Mouse (Mus musculus): Measurements from ENCODE around the gene Zfp865. TPM values are rescaled to one million over a fixed set of nuclear protein-coding genes. Genes with fewer than 3 reads are reported as not detected.
"Not testable (repeated sequence)": the region's sequence is repeated elsewhere in the genome, so short reads cannot be mapped to it uniquely, and the experiment has no call there.

Zfp865 gene
- polyA plus RNA-seq, 1 experiment from 2014 or later: 8.4 TPM

- not testable (repeated sequence) for H3K27me3 ChIP-seq (replicated peaks); H3K9me3 ChIP-seq; H3K9ac ChIP-seq
- ATAC-seq (replicated peaks): peak; percentile 67
- Histone ChIP-seq H3K27ac (peak overlapping the region; percentile 89), H3K4me1 (peaks cover 26% of the 10 kb centered on the region), H3K4me3 (peak overlapping the region; percentile 93), H3K36me3 (replicated peaks) (peaks cover 38% of the 10 kb centered on the region), H3K4me2 (peak overlapping the region; percentile 84)
- WGBS: 48% methylated on average over 11 of the region's 13 CpGs
These were observed 59.3 kb downstream of the Zfp865 start for GRCm38 (mm10) chr7:5079365-5080009.

DNA sequence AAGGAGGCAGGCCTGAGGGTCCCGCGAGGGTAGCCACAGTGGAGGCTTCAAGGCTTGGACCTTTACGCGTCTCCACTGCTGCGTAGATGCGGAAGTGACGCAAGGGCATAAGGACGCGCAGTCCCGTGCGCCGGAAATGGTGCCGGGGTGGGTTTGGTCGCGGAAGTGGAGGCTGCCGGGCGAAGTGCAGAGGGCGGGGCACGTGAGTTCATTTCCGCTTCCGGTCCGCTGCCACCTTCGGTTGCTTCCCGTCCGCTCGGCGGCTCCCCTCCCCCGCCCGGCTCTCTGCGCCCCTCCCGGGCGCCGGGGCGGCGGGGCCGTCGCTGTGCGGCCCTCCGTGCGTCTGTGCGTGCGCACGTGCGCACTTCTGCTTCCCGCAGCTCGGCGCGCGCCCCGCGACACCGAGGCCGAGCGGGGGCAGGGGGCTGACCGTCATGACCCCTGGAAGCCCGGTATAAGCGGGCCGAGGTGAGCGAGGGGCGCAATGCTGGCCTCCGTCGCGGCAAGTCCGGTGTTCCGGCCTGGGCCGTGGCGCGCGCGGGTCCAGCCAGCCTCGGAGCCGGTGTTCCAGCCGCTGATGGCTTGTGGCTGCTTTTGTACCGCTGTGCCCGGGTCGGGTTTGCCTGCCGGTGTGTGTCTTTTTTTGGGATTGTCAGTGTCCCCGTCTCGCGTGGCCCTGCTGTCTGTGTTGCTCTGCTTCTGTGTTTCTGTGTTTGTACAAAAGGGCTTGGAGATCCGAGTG lies 60.0 kb downstream of the Zfp865 start, which contains the start of gene Epn1:
Gene Epn1 (plus strand): TSS at position 226 of the 742 bp plus-strand sequence.
- peaks cover 32% of the 10 kb centered on the region for H3K36me3 ChIP-seq (replicated peaks)

GRCm38 (mm10) chr7:5080815-5081214 lies 60.6 kb downstream of the Zfp865 start:
- peak overlapping the region; percentile 93 for H3K4me3 ChIP-seq
- H3K27ac ChIP-seq: peak overlapping the region; percentile 89; the same call in 1 of the 2 replicates
- H3K36me3 ChIP-seq (replicated peaks): peaks cover 27% of the 10 kb centered on the region
- peaks cover 26% of the 10 kb centered on the region for H3K4me1 ChIP-seq
- WGBS: 20% methylated on average over 6 of the region's 6 CpGs
- H3K27me3 ChIP-seq (replicated peaks): no peaks in the 10 kb centered on the region
- H3K4me2 ChIP-seq: peak overlapping the region; percentile 84
- H3K9ac ChIP-seq: peak overlapping the region; percentile 95
- no peaks in the 10 kb centered on the region for H3K9me3 ChIP-seq
- no peak for ATAC-seq (replicated peaks)

More for the DNA sequence above, 60.0 kb downstream of the Zfp865 start, which contains the start of gene Epn1:
- Histone ChIP-seq H3K4me3 (peak within 1 kb of the TSS; percentile 93), H3K9me3 (no peaks in the 10 kb centered on the region), H3K27me3 (replicated peaks) (no peaks in the 10 kb centered on the region), H3K27ac (peak within 1 kb of the TSS; percentile 89), H3K4me2 (peak within 1 kb of the TSS; percentile 84), H3K9ac (peak within 1 kb of the TSS; percentile 95), H3K4me1 (peaks cover 26% of the 10 kb centered on the region)
- peak; percentile 97 for ATAC-seq (replicated peaks)
- WGBS: under 1% methylated on average over 78 of the region's 81 CpGs

GRCm38 (mm10) chr7:5081241-5081640 lies 61.1 kb downstream of the Zfp865 start:
- Histone ChIP-seq H3K4me2 (peak overlapping the region; percentile 84), H3K36me3 (replicated peaks) (peaks cover 24% of the 10 kb centered on the region), H3K9ac (peak overlapping the region; percentile 95; the same call in 1 of the 2 replicates), H3K27ac (no peak overlapping the region), H3K4me1 (peaks cover 30% of the 10 kb centered on the region), H3K4me3 (peak overlapping the region; percentile 93), H3K27me3 (replicated peaks) (no peaks in the 10 kb centered on the region), H3K9me3 (no peaks in the 10 kb centered on the region)
- ATAC-seq (replicated peaks): no peak
- WGBS: 72% methylated on average over 6 of the region's 6 CpGs

GRCm38 (mm10) chr7:5081939-5082338 lies 61.8 kb downstream of the Zfp865 start:
- 95% methylated on average over 2 of the region's 2 CpGs for WGBS
- Histone ChIP-seq H3K27ac (no peak overlapping the region), H3K4me3 (peak overlapping the region; percentile 12; the same call in 1 of the 2 replicates), H3K9ac (no peak overlapping the region), H3K9me3 (no peaks in the 10 kb centered on the region), H3K4me1 (peaks cover 32% of the 10 kb centered on the region), H3K4me2 (peak overlapping the region; percentile 84), H3K36me3 (replicated peaks) (peaks cover 17% of the 10 kb centered on the region; the same call in 1 of the 2 replicates), H3K27me3 (replicated peaks) (no peaks in the 10 kb centered on the region)
- ATAC-seq (replicated peaks): no peak

DNA sequence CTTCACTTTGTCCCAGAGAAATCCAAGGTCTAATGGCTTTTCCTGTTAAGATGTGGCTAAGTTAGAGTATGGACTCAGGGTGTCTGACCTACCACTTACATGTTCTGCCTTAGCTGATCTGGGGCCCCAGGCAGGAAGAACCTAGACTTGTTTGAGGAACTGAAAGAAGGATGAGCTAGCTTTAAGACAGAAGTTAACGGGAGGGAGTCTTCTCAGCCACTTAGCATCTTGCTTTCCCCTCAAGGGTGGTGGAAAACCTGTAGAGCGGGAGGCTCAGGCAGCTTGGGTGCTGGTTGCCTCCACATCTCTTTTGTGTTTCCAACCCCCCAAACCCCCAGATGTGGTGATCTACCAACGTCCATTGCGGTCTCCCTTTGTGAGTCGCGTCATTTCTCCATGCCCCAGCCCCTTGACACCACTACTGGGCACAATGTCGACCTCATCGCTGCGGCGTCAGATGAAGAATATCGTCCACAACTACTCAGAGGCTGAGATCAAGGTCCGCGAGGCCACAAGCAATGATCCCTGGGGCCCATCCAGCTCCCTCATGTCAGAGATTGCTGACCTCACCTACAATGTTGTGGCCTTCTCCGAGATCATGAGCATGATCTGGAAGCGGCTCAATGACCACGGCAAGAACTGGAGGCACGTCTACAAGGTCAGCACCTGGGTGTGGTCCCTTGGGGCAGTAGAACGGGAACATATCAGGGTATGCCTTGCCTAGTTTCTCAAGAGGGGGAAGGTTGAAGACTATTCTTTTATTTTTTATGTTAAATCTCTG lies 63.3 kb downstream of the Zfp865 start:
- H3K36me3 ChIP-seq (replicated peaks): peaks cover 5% of the 10 kb centered on the region; the same call in 1 of the 2 replicates

DNA sequence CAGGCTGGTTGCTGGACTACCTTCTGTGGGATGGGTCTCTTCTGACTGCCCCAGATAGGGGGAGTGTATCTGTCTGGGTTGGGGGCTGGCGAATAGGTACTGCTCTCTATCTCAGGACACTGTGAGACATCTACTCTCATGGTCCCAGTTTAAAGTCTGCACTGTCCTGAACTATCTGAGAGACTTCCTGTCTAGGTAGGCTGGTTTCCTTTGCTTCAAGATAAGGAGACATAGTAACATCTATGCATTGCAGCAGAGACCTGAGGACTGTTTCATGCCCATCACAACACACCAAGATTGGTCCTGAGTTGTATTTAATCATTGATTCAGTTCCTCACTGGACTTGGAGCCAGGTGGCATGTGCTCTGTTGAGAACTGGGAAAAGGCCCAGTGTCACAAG lies 65.3 kb downstream of the Zfp865 start:
- ATAC-seq (replicated peaks): no peak
- WGBS: 92% methylated on average over 1 of the region's 1 CpGs
- H3K9ac ChIP-seq: no peak overlapping the region
- no peak overlapping the region for H3K4me2 ChIP-seq
- no peak overlapping the region for H3K27ac ChIP-seq
- H3K36me3 ChIP-seq (replicated peaks): peaks cover 6% of the 10 kb centered on the region
- peaks cover 35% of the 10 kb centered on the region for H3K4me1 ChIP-seq
- no peaks in the 10 kb centered on the region for H3K9me3 ChIP-seq
- no peak overlapping the region for H3K4me3 ChIP-seq
- H3K27me3 ChIP-seq (replicated peaks): no peaks in the 10 kb centered on the region

More for the DNA sequence above, 63.3 kb downstream of the Zfp865 start:
- Histone ChIP-seq H3K9me3 (no peaks in the 10 kb centered on the region), H3K27me3 (replicated peaks) (no peaks in the 10 kb centered on the region), H3K4me1 (peaks cover 35% of the 10 kb centered on the region), H3K27ac (no peak overlapping the region), H3K4me2 (no peak overlapping the region), H3K4me3 (no peak overlapping the region), H3K9ac (no peak overlapping the region)
- WGBS: 95% methylated on average over 18 of the region's 18 CpGs
- ATAC-seq (replicated peaks): no peak

Other genes with a start within 250 kb of the Zfp865 start
- not detected in 2 replicates for gene Fam71e2, start 249.1 kb upstream of the Zfp865 start, polyA plus RNA-seq (2015; fragmentation: Nextera tagmentation; extraction: Ambion mirVana)
- gene Il11, start 237.5 kb upstream of the Zfp865 start, polyA plus RNA-seq (2015; fragmentation: Nextera tagmentation; extraction: Ambion mirVana): 1.0 and 1.6 TPM in 2 replicates
- not detected in 2 replicates for gene Tmem190, start 237.4 kb upstream of the Zfp865 start, polyA plus RNA-seq (2015; fragmentation: Nextera tagmentation; extraction: Ambion mirVana)
- 5.4 and 5.8 TPM in 2 replicates for gene Tmem238, start 230.7 kb upstream of the Zfp865 start, polyA plus RNA-seq (2015; fragmentation: Nextera tagmentation; extraction: Ambion mirVana)
- gene Rpl28, start 227.5 kb upstream of the Zfp865 start, polyA plus RNA-seq (2015; fragmentation: Nextera tagmentation; extraction: Ambion mirVana): 186 and 187 TPM in 2 replicates
- gene Ube2s, start 207.8 kb upstream of the Zfp865 start, polyA plus RNA-seq (2015; fragmentation: Nextera tagmentation; extraction: Ambion mirVana): 265 and 288 TPM in 2 replicates
- gene Shisa7, start 175.7 kb upstream of the Zfp865 start, polyA plus RNA-seq (2015; fragmentation: Nextera tagmentation; extraction: Ambion mirVana): 15.3 and 16.6 TPM in 2 replicates
- gene Isoc2b, start 150.1 kb upstream of the Zfp865 start, polyA plus RNA-seq (2015; fragmentation: Nextera tagmentation; extraction: Ambion mirVana): 3.1 and 4.6 TPM in 2 replicates
- 0.54 and 0.57 TPM in 2 replicates for gene Isoc2a, start 143.2 kb upstream of the Zfp865 start, polyA plus RNA-seq (2015; fragmentation: Nextera tagmentation; extraction: Ambion mirVana)
- gene Gm36210, start 113.9 kb upstream of the Zfp865 start, polyA plus RNA-seq (2015; fragmentation: Nextera tagmentation; extraction: Ambion mirVana): 0.40 and 0.65 TPM in 2 replicates
- 4.5 and 4.6 TPM in 2 replicates for gene Zfp628, start 105.2 kb upstream of the Zfp865 start, polyA plus RNA-seq (2015; fragmentation: Nextera tagmentation; extraction: Ambion mirVana)
- 46.3 and 47.7 TPM in 2 replicates for gene Nat14, start 98.3 kb upstream of the Zfp865 start, polyA plus RNA-seq (2015; fragmentation: Nextera tagmentation; extraction: Ambion mirVana)
- 1.0 and 1.4 TPM in 2 replicates for gene Ssc5d, start 94.6 kb upstream of the Zfp865 start, polyA plus RNA-seq (2015; fragmentation: Nextera tagmentation; extraction: Ambion mirVana)
- 0.29 TPM in 1 of 2 replicates, not detected in the other for gene Sbk2, start 56.0 kb upstream of the Zfp865 start, polyA plus RNA-seq (2015; fragmentation: Nextera tagmentation; extraction: Ambion mirVana)
- gene Sbk3, start 49.2 kb upstream of the Zfp865 start, polyA plus RNA-seq (2015; fragmentation: Nextera tagmentation; extraction: Ambion mirVana): 0.32 and 0.41 TPM in 2 replicates
- 72.6 and 77.2 TPM in 2 replicates for gene Zfp579, start 24.2 kb upstream of the Zfp865 start, polyA plus RNA-seq (2015; fragmentation: Nextera tagmentation; extraction: Ambion mirVana)
- 7.1 and 7.7 TPM in 2 replicates for gene Zfp524, start 6.0 kb upstream of the Zfp865 start, polyA plus RNA-seq (2015; fragmentation: Nextera tagmentation; extraction: Ambion mirVana)
- 41.3 and 48.8 TPM in 2 replicates for gene Fiz1, start 5.7 kb upstream of the Zfp865 start, polyA plus RNA-seq (2015; fragmentation: Nextera tagmentation; extraction: Ambion mirVana)
- 1.2 TPM in 1 of 2 replicates, not detected in the other for gene Gm44973, start 4.9 kb upstream of the Zfp865 start, polyA plus RNA-seq (2015; fragmentation: Nextera tagmentation; extraction: Ambion mirVana)
- 64.9 and 67.8 TPM in 2 replicates for gene Ccdc106, start 177 bp downstream of the Zfp865 start, polyA plus RNA-seq (2015; fragmentation: Nextera tagmentation; extraction: Ambion mirVana)
- gene 4632433K11Rik, start 13.7 kb downstream of the Zfp865 start, polyA plus RNA-seq (2015; fragmentation: Nextera tagmentation; extraction: Ambion mirVana): not detected in 2 replicates
- 12.3 and 13.5 TPM in 2 replicates for gene Zfp784, start 18.1 kb downstream of the Zfp865 start, polyA plus RNA-seq (2015; fragmentation: Nextera tagmentation; extraction: Ambion mirVana)
- gene Zfp580, start 31.2 kb downstream of the Zfp865 start, polyA plus RNA-seq (2015; fragmentation: Nextera tagmentation; extraction: Ambion mirVana): 106 and 110 TPM in 2 replicates
- gene U2af2, start 41.8 kb downstream of the Zfp865 start, polyA plus RNA-seq (2015; fragmentation: Nextera tagmentation; extraction: Ambion mirVana): 103 and 107 TPM in 2 replicates
- gene Epn1, start 59.9 kb downstream of the Zfp865 start, polyA plus RNA-seq (2015; fragmentation: Nextera tagmentation; extraction: Ambion mirVana): 119 and 124 TPM in 2 replicates
- gene Rfpl4, start 96.6 kb downstream of the Zfp865 start, polyA plus RNA-seq (2015; fragmentation: Nextera tagmentation; extraction: Ambion mirVana): 0.14 TPM in 1 of 2 replicates, not detected in the other
- gene Rasl2-9, start 105.6 kb downstream of the Zfp865 start, polyA plus RNA-seq (2015; fragmentation: Nextera tagmentation; extraction: Ambion mirVana): 0.28 and 0.63 TPM in 2 replicates
- 0.03 TPM in 1 of 2 replicates, not detected in the other for gene Vmn1r55, start 129.3 kb downstream of the Zfp865 start, polyA plus RNA-seq (2015; fragmentation: Nextera tagmentation; extraction: Ambion mirVana)
- gene Vmn1r56, start 176.4 kb downstream of the Zfp865 start, polyA plus RNA-seq (2015; fragmentation: Nextera tagmentation; extraction: Ambion mirVana): not detected in 2 replicates
- gene Vmn1r57, start 198.1 kb downstream of the Zfp865 start, polyA plus RNA-seq (2015; fragmentation: Nextera tagmentation; extraction: Ambion mirVana): not detected in 2 replicates

Data from midbrain, embryonic 15.5 days (tissue).